Mouse (Mus musculus) cerebellum, adult 2 months (tissue): ENCODE measurements around the gene Fbrsl1.

Experiments used
- CTCF ChIP-seq: fragments of 200-500 bp; IDR thresholded peaks from 2 replicates; pipeline ENCODE4 v1.5.1; 2011; ENCODE audit warnings: low read depth, mild to moderate bottlenecking, control low read depth, low read length, moderate library complexity, borderline replicate concordance; ENCODE audit not compliant: insufficient read depth
- POLR2A ChIP-seq: fragments of 200-500 bp; IDR thresholded peaks from 2 replicates; pipeline ENCODE4 v1.6.1; 2011; ENCODE audit warnings: low read length, control low read depth, borderline replicate concordance; ENCODE audit not compliant: insufficient read depth

DNA sequence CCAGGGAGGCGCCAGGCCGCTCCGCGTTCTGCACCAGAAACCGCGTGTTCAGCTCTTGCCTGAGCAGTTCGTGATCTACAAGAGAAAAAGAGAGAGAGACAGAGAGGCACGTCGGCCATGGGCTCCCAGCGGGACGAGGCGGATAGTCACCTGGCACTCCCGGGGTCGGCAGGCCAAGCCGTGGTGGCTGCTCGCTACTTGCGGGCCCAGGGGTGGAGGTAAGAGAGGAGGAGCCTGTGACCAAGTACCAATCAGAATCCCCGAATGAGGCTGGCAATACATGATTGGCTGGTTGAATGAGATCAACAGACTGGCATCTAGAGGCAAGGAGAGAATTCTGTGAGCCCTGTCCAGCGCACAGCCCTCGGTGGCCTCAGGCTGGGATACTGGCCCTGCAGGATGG lies 70.1 kb downstream of the Fbrsl1 start:
- TF ChIP-seq POLR2A: no peak
- TF ChIP-seq CTCF: no peak
